Mouse (Mus musculus) Muller cell, postnatal 12 days (primary cell): ENCODE results near the gene Clec16a.

Source experiments
- DNase-seq: peaks from one replicate; pipeline ENCODE4 v3.0.0-alpha.2; 2015; ENCODE audit errors: inconsistent ontology term

Clec16a gene

GRCm38 (mm10) chr16:10675612-10676011 is 130.5 kb downstream of the Clec16a start:
- no peak for DNase-seq

- DNase-seq, result peak; percentile 37
Observed at GRCm38 (mm10) chr16:10676461-10677066, 131.4 kb downstream of the Clec16a start.

- no peak for DNase-seq
Observed at GRCm38 (mm10) chr16:10682521-10682920, 137.4 kb downstream of the Clec16a start.

GRCm38 (mm10) chr16:10683193-10684000 is 138.3 kb downstream of the Clec16a start:
- DNase-seq, result no peak

- no peak for DNase-seq
Observed at GRCm38 (mm10) chr16:10689748-10690318, 144.7 kb downstream of the Clec16a start.

GRCm38 (mm10) chr16:10690442-10690841 is 145.3 kb downstream of the Clec16a start:
- DNase-seq, result no peak

GRCm38 (mm10) chr16:10691705-10692104 is 146.6 kb downstream of the Clec16a start:
- DNase-seq, result no peak

GRCm38 (mm10) chr16:10692848-10693247 is 147.7 kb downstream of the Clec16a start:
- DNase-seq, result no peak

- DNase-seq, result no peak
Observed at GRCm38 (mm10) chr16:10693424-10693823, 148.3 kb downstream of the Clec16a start.

- DNase-seq, result no peak
Observed at GRCm38 (mm10) chr16:10694414-10694851, 149.3 kb downstream of the Clec16a start.

GRCm38 (mm10) chr16:10697861-10698659 is 152.9 kb downstream of the Clec16a start:
- peak; percentile 43 for DNase-seq

GRCm38 (mm10) chr16:10699316-10699715 is 154.2 kb downstream of the Clec16a start:
- DNase-seq, result no peak

- DNase-seq, result peak; percentile 43
Observed at GRCm38 (mm10) chr16:10700160-10700559, 155.0 kb downstream of the Clec16a start.

- no peak for DNase-seq
Observed at GRCm38 (mm10) chr16:10702399-10702798, 157.3 kb downstream of the Clec16a start.

- DNase-seq, result peak; percentile 69
Observed at GRCm38 (mm10) chr16:10703932-10704331, 158.8 kb downstream of the Clec16a start.

- DNase-seq, result no peak
Observed at GRCm38 (mm10) chr16:10705396-10705795, 160.3 kb downstream of the Clec16a start.

- no peak for DNase-seq
Observed at GRCm38 (mm10) chr16:10711524-10711923, 166.4 kb downstream of the Clec16a start.

GRCm38 (mm10) chr16:10713041-10713440 is 167.9 kb downstream of the Clec16a start:
- DNase-seq, result no peak

GRCm38 (mm10) chr16:10713441-10714239 is 168.5 kb downstream of the Clec16a start:
- DNase-seq, result peak; percentile 52

- no peak for DNase-seq
Observed at GRCm38 (mm10) chr16:10715211-10715610, 170.1 kb downstream of the Clec16a start.

- DNase-seq, result no peak
Observed at GRCm38 (mm10) chr16:10715632-10716031, 170.5 kb downstream of the Clec16a start.
